Mouse (Mus musculus): ENCODE results near the gene Dnajc24.

The Dnajc24 gene

DNA sequence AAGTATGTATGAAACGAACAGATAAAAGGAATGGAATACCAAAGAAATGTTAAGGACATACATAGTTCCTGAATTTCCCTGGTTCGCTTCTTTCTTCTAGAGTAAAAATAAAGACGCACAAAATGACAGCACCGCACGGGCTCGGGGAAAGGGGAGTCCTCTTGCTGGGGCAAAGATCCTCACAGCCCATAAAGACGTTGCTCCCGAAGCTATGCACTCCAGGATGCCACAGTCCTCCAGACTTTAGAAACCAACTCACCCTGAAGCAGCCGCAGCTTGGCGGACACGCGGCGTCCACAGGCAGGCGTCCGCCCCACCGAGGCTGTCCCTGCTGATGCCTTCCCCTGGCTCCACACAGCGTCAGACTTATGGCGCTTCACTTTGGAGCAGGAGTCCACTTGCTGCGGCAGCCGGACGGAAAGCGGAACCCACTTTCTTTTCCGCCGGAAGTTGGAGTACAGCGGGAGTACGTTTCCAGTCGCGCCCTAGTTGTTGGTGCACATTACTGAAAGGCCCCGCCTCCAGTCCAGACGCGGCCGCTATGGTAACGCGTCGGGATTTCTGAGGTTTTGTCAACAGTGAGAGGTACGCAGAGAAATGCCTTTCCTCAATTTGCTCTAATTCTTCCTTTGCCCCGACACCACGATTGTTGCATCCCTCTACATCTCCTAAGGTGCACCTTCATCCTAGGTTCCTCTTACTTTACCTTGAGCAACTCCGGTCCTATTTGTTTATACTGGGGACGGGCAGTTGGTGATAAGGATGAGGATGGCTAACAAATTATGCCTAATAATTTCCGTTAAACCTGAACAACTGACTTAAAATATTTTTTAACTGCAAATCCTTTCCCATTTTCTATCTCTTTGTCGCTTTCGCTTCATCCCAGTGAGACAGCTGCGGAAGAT is at the start of gene Dnajc24:
Gene Dnajc24, minus strand, starts transcription at position 715 of the 905 bp plus-strand sequence.
- peak; percentile 94 to 95 for DNase-seq (ENCODE audit: low spot score in 2 of 2)

DNA sequence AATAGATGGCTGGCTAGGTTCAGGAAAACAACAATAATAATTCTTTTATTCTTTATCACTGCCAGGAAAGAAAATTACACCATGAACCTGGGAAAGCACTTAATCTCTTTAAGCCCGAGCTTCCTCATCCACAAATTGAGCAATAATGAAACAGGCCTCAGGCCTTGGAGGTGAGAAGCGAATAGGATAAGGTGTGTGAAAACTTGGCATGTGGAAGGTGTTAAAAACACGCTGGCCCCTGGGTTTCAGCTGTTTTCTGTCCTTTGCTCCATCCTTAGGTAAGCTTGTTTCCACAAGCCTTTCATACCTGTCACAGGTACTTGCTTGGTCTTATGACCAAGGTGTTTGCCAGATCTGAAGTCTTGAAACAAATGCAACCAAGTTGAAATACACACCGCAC is 43.3 kb upstream of the Dnajc24 start:
- DNase-seq (ENCODE audit: low spot score in 2 of 2), result no peak

- no peak for DNase-seq (ENCODE audit: low spot score in 2 of 2)
Measured at GRCm38 (mm10) chr2:106042495-106042894, 39.1 kb upstream of the Dnajc24 start.

DNA sequence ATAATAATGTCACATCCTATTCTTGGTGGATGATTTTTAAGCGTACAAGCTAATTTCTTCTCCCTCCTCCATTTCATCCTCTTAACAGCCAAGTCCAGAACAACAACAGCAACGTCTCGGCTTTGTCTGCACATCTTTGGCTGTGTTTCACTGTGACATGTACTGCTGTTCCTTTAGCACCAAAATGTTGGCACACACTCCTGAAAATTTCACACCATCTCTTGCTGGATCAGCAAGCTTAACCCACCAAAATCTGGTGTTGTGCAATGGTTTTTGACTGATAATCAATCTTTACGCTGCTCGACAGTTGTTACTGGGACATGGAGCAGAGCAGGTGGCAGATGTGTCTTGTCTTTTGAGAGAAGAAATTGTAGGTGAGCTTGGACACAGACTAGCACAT is 38.6 kb upstream of the Dnajc24 start:
- no peak for DNase-seq (ENCODE audit: low spot score in 2 of 2)

- peak; percentile 36 to 42 for DNase-seq (ENCODE audit: low spot score in 2 of 2)
Measured at GRCm38 (mm10) chr2:106038286-106038685, 34.9 kb upstream of the Dnajc24 start.

GRCm38 (mm10) chr2:106024895-106025294 is 21.5 kb upstream of the Dnajc24 start:
- DNase-seq (ENCODE audit: low spot score in 2 of 2), result no peak

DNA sequence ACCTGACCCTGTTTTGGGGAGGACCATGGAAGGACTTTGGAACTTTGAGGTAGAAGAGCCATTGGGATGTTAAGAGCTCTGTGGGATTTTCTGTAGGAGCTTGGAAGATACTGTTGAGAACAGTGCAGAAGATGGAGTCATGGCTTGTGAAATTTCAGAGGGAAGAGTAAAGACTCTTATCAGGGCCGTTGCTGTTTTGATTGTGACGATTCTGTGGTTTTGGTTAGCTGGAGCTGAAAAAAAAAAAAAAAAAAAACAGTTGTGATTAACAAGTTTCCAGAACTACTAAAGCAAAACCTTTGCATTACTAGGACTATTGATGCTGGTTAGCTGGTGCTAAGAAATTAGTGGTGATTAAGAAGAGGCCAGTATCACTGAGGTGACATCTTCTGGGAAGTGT is 5.1 kb upstream of the Dnajc24 start:
- no peak for DNase-seq (ENCODE audit: low spot score in 2 of 2)

DNA sequence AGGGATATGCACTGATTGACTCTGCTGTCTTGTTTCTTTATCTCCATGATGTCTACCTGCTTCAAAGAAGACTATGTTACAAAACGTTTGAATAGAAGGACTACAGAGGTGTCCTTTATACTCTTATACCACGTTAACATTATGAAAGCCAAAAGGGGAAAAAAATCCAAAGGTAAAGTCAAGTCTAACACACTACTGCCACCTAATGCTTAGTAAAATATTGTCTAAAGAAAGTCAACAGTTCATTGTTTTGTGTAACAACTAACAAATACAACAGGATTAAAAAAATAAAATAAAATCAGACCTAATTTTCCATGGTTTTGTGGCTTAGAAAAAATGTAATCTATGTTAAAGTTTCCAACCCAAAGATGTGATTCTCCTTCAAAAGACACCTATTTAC is 15.3 kb downstream of the Dnajc24 start:
- DNase-seq (ENCODE audit: low spot score in 2 of 2), result no peak

DNA sequence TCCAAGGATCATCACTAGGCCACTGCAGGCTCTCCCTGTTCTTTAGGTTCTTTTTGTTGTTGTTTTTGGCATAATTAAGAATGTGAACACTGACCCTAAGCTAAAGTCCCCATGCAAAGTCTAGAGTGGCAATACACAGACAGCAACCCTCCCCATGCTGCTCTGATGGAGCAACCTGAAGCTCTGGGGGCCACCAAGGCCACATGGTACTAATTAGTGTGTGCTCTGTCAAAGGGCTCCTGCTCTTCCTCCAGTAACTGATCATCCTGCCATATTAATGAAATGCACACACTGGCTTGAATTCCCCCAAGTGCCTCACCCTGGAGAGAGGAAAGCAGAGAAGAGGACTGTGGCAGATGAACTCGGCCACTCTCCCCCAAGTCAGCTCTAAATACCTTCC is 16.2 kb downstream of the Dnajc24 start:
- DNase-seq (ENCODE audit: low spot score in 2 of 2), result no peak

DNA sequence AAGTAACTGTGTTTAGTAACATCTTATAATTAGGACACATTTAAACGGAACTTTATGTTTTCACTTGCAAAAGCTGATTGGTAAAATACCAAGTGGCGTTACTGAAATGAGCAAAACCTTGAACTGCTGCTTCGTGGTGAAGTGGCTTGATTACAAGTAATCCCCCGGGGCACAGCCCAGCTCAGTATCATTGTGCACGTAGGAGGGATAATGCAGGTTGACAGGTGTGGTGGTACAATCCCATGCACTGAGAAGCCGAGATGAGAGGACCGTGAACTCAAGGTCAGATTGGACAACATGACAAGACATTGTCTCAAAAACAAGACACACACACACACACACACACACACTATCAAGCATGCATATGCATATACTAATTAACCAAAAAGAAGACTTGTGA is 18.1 kb downstream of the Dnajc24 start:
- no peak for DNase-seq (ENCODE audit: low spot score in 2 of 2)

- no peak for DNase-seq (ENCODE audit: low spot score in 2 of 2)
Measured at GRCm38 (mm10) chr2:105978065-105978464, 25.3 kb downstream of the Dnajc24 start.

DNA sequence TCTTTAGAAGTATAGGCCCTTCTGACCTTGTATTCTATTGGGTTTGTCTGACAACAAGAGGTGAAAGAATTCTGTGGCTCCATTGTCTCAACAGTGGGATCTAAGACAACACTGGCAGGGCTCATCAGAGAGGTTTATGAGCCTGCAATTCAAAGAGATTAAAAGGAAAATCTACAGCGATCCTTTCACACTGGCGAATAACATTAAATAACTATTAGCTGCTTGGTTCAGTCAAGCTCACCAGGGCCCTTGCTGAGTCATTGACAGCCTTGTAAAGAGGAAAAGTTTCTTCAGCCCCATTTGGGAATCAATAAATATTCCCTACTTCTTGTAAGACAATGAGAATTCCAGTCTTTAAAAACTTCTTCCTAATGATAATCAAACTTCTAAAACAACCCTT is 29.4 kb downstream of the Dnajc24 start:
- no peak for DNase-seq (ENCODE audit: low spot score in 2 of 2)

- no peak for DNase-seq (ENCODE audit: low spot score in 2 of 2)
Measured at GRCm38 (mm10) chr2:105963447-105963846, 39.9 kb downstream of the Dnajc24 start.

DNA sequence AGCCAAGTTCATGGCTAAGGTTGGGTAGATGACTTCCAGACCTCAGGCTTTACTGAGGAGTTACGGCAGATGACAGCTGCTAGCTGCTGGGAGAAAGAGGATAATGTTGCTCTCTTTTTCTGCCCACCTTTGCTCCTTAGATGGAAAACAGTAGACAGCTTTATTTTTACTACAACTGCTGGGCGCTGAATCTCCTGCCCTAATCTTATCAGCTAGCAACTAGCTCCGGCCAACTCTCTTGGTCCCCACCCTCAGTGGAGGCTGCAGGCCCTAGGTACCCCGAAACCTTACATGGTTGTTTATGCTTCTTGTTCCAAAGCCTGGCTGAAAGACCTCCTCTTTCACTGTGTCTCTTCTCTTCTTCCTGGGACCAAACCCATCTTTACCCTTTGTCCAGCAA is 49.5 kb downstream of the Dnajc24 start:
- DNase-seq (ENCODE audit: low spot score in 2 of 2), result no peak

DNA sequence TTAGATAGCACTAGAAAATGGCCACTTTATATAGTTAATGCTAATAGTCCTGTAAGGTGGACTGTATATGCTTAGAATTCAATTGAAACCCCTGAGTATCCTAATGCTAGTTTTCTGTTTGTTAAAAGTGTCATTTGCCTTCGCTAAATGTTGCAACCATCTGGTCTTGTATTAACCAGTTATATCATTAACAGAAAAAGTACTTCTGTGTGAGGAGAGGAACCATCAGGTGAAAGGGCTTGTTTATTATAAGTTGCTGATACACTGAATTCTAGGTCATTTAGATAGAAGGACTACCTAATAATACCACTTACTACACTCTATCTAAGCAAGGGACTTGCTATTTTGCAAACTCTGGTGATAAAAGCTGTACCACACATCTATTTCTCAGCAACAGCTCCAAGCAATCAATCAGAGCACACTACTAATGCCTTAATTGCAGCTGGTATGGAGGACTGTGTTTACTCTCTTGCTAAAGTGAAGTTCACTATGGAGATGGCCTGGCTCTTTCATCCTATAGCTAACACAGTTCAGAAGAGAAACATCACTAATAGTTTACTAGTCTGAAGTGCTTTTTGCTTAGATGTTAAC is 51.9 kb downstream of the Dnajc24 start:
- no peak for DNase-seq (ENCODE audit: low spot score in 2 of 2)

- DNase-seq (ENCODE audit: low spot score in 2 of 2), result no peak
Measured at GRCm38 (mm10) chr2:105950131-105950530, 53.2 kb downstream of the Dnajc24 start.

GRCm38 (mm10) chr2:105917623-105918346 is 85.6 kb downstream of the Dnajc24 start:
- no peak for DNase-seq (ENCODE audit: low spot score in 2 of 2)

Data from right cerebral cortex, postnatal 10 days (tissue).